Mouse (Mus musculus) MEL (cell line): ENCODE measurements at regions not wholly inside any gene's neighbourhood (a gene's known extent, or its start where the extent isn't known, plus 50 kb on each side); places are given as distances from the start of the nearest gene placed in this dataset.

Experiments used
- BHLHE40 ChIP-seq: IDR thresholded peaks from 2 replicates; pipeline ENCODE4 v1.6.1; 2012; ENCODE audit warnings: low read depth, mild to moderate bottlenecking, inconsistent platforms, low read length, improper control_type of control experiment, borderline replicate concordance
- CTCF ChIP-seq, 3 experiments: IDR thresholded peaks in 2 of 3; conservative IDR thresholded peaks in 1 of 3; 2 replicates each; pipeline ENCODE4 v1.5.1; 2011 to 2012; ENCODE audit warnings: low read length in 3 of 3, low read depth in 2 of 3, mild to moderate bottlenecking in 2 of 3, improper control_type of control experiment in 1 of 3, inconsistent platforms in 1 of 3, mixed read lengths in 1 of 3, moderate library complexity in 1 of 3; ENCODE audit not compliant: control insufficient read depth in 1 of 3, insufficient read depth in 1 of 3, poor library complexity in 1 of 3, severe bottlenecking in 1 of 3
- EP300 ChIP-seq, 2 experiments: IDR thresholded peaks; 2 replicates each; pipeline ENCODE4 v1.6.1; 2011; ENCODE audit warnings: improper control_type of control experiment in 2 of 2, low read length in 2 of 2, low read depth in 1 of 2, mild to moderate bottlenecking in 1 of 2
- KAT2A ChIP-seq: conservative IDR thresholded peaks from 2 replicates; pipeline ENCODE4 v1.6.1; 2012; ENCODE audit warnings: low read depth, low read length, improper control_type of control experiment, inconsistent platforms
- MAX ChIP-seq: IDR thresholded peaks from 2 replicates; pipeline ENCODE4 v1.6.1; 2011; ENCODE audit warnings: low read length, improper control_type of control experiment
- RCOR1 ChIP-seq: IDR thresholded peaks from 2 replicates; pipeline ENCODE4 v1.6.1; 2012; ENCODE audit warnings: low read depth, mild to moderate bottlenecking, inconsistent platforms, low read length, improper control_type of control experiment
- UBTF ChIP-seq: IDR thresholded peaks from 2 replicates; pipeline ENCODE4 v1.6.1; 2012; ENCODE audit warnings: low read depth, mild to moderate bottlenecking, inconsistent platforms, low read length, improper control_type of control experiment, moderate library complexity, borderline replicate concordance; ENCODE audit not compliant: insufficient read depth
- ZC3H11A ChIP-seq: IDR thresholded peaks from 2 replicates; pipeline ENCODE4 v1.6.1; 2012; ENCODE audit warnings: low read depth, mild to moderate bottlenecking, inconsistent platforms, low read length, improper control_type of control experiment
- ZKSCAN1 ChIP-seq: IDR thresholded peaks from 2 replicates; pipeline ENCODE4 v1.6.1; 2012; ENCODE audit warnings: low read depth, mild to moderate bottlenecking, inconsistent platforms, low read length, improper control_type of control experiment, moderate library complexity

DNA sequence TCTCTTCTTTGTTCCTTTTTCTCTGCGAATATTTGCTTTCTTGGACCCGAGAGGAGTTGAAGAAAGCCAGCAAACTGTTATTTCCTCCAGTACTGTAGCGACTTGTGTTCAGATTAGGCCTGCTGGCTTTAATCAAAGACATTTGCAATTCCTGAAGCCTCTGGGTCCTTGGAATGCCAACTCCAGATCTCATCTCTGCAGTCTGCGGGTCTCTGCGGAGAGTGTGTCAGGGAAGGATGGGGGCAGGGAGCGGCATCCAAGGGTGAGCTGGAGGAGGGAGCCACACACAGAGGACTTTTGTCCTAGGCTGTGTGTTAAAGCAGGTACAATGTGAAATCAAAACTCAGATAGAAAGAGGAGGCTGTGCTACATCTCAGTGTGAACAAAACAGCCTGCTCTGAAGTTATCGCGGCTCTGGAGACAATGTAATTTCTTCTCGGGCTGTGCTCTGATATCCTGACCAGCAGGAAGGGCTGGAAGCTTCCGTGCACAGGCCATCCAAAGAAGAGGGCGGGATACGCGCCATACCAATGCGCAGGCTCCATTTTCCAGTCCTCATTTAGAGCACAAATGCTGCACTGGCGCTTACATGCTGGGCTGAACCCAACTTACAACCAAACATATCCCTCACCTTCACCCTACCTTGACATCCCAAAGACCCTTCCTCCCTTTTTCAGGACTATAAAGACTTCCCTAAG, 71.1 kb upstream of the Cadm1 start:
- no peak for TF ChIP-seq MAX
- no peak for TF ChIP-seq CTCF (IDR thresholded peaks at IDR 0.05 in 2 of 3, conservative IDR thresholded peaks at IDR 0.05 in 1 of 3; ENCODE audit: control insufficient read depth in 1 of 3, insufficient read depth in 1 of 3, low read depth in 2 of 3, low read length in 3 of 3, poor library complexity in 1 of 3, severe bottlenecking in 1 of 3)
- TF ChIP-seq UBTF, result no peak
- TF ChIP-seq EP300 (IDR thresholded peaks at IDR 0.05; ENCODE audit: low read depth in 1 of 2, low read length in 2 of 2), result no peak
- TF ChIP-seq KAT2A, result no peak
- no peak for TF ChIP-seq RCOR1
- TF ChIP-seq ZC3H11A, result no peak
- TF ChIP-seq BHLHE40, result no peak
- TF ChIP-seq ZKSCAN1, result no peak
